Mouse (Mus musculus): Measurements from ENCODE around the gene Nsf.

DNA sequence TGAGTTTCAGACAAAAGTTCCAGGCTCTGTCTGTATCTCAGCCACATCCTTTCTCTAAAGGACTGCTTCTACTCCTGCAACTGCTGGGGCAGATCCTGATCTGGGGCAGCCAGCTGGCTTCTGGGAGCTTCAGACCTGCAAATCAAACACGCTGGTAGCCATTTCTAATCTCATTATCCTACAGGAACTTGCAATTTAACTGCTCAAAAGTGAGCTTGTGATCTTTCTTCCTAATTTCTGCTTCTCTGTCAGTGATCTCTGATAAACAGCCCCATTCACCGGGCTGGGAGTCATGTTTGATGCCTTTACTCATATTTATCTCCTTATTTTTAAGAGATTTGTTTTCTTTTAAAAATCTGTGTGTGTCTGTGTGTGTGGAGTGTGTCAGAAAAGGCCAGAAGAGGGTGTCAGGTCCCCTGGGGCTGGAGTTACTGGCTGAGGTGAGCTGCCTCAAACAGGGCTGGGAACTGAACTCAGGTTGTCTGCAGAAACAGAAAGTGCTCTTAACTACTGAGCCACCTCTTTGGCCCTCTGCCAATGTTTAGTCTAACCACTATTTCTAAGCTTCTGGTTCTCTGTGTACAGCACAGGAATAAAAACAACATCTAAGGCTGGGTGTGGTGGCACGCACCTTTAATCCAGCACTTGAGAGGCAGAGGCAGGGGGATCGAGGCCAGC lies 93.8 kb downstream of the Nsf start:
- TF ChIP-seq CTCF (IDR thresholded peaks at IDR 0.05; ENCODE audit: borderline replicate concordance, extremely low read depth, insufficient read depth, insufficient read length) (no peak), POLR2A (IDR thresholded peaks at IDR 0.05; ENCODE audit: borderline replicate concordance, extremely low read depth, insufficient read depth, insufficient read length, poor library complexity, severe bottlenecking) (no peak)

All from brain, embryonic 14.5 days (tissue).